Mouse (Mus musculus) bone marrow macrophage, adult 2 months (primary cell): ENCODE measurements around the gene Hoxb3.

Experiments used
- CTCF ChIP-seq: IDR thresholded peaks from 2 replicates; pipeline ENCODE4 v1.5.1; 2012; ENCODE audit warnings: low read depth, mild to moderate bottlenecking, low read length, moderate library complexity
- POLR2A ChIP-seq: IDR thresholded peaks from 2 replicates; pipeline ENCODE4 v1.6.1; 2012; ENCODE audit warnings: mild to moderate bottlenecking, low read depth, low read length, borderline replicate concordance

GRCm38 (mm10) chr11:96292565-96293301, 30.4 kb upstream of the Hoxb3 start:
- no peak for TF ChIP-seq CTCF
- no peak for TF ChIP-seq POLR2A
